Mouse (Mus musculus) lung, embryonic 15.5 days (tissue): ENCODE measurements around the gene Npas4. TPM values are rescaled to one million over a fixed set of nuclear protein-coding genes. Genes with fewer than 3 reads are reported as not detected.
A peak's percentile ranks its signal among the peaks of the same experiment; 100 is the strongest.
"Not testable (repeated sequence)": the region's sequence is repeated elsewhere in the genome, so short reads cannot be mapped to it uniquely, and the experiment has no call there.

ENCODE experiments used
- ATAC-seq: fragments of 200-750 bp; cut with Nextera tagmentation; 2 replicates; pipeline ENCODE4 v1.8.0; 2017; ENCODE audit warnings: moderate number of reproducible peaks, borderline replicate concordance; ENCODE audit not compliant: low FRiP score, low TSS enrichment; ENCODE audit errors: extremely low read depth
- H3K27ac ChIP-seq: fragments of 300-500 bp; sonication (generic); 2 replicates; pipeline ENCODE4 v1.5.1; 2015; ENCODE audit warnings: moderate library complexity, mild to moderate bottlenecking, inconsistent platforms
- H3K27me3 ChIP-seq: fragments of 300-500 bp; sonication (generic); 2 replicates; pipeline ENCODE4 v1.6.1; 2015; ENCODE audit warnings: inconsistent platforms
- H3K36me3 ChIP-seq: fragments of 300-500 bp; sonication (generic); 2 replicates; pipeline ENCODE4 v1.6.1; 2015; ENCODE audit warnings: inconsistent platforms
- H3K4me1 ChIP-seq: fragments of 300-500 bp; sonication (generic); 2 replicates; pipeline ENCODE4 v1.6.1; 2015; ENCODE audit warnings: inconsistent platforms
- H3K4me2 ChIP-seq: fragments of 300-500 bp; sonication (generic); 2 replicates; pipeline ENCODE4 v1.6.1; 2015; ENCODE audit warnings: inconsistent platforms, mild to moderate bottlenecking, moderate library complexity
- H3K4me3 ChIP-seq: fragments of 300-500 bp; sonication (generic); 2 replicates; pipeline ENCODE4 v1.5.1; 2015; ENCODE audit warnings: mild to moderate bottlenecking, inconsistent platforms
- H3K9ac ChIP-seq: fragments of 300-500 bp; sonication (generic); 2 replicates; pipeline ENCODE4 v1.6.1; 2015; ENCODE audit warnings: inconsistent platforms
- H3K9me3 ChIP-seq: fragments of 300-500 bp; sonication (generic); 2 replicates; pipeline ENCODE4 v1.6.1; 2016; ENCODE audit warnings: inconsistent platforms
- WGBS: fragments of 180-500 bp; shearing (Covaris S2); methylation state at CpG from one replicate; pipeline ENCODE4 v1.1.7; 2015; 5-methylcytosine and 5-hydroxymethylcytosine counted together
- polyA plus RNA-seq: library from polyadenylated mRNA; unstranded; fragments of >200 nt; fragmentation: Nextera tagmentation; extraction: Ambion mirVana; gene quantifications from 2 replicates; pipeline ENCODE4 v1.2.1, GENCODE M21; 2015

The Npas4 gene
- polyA plus RNA-seq, 1 experiment from 2014 or later, result 0.06 TPM

DNA sequence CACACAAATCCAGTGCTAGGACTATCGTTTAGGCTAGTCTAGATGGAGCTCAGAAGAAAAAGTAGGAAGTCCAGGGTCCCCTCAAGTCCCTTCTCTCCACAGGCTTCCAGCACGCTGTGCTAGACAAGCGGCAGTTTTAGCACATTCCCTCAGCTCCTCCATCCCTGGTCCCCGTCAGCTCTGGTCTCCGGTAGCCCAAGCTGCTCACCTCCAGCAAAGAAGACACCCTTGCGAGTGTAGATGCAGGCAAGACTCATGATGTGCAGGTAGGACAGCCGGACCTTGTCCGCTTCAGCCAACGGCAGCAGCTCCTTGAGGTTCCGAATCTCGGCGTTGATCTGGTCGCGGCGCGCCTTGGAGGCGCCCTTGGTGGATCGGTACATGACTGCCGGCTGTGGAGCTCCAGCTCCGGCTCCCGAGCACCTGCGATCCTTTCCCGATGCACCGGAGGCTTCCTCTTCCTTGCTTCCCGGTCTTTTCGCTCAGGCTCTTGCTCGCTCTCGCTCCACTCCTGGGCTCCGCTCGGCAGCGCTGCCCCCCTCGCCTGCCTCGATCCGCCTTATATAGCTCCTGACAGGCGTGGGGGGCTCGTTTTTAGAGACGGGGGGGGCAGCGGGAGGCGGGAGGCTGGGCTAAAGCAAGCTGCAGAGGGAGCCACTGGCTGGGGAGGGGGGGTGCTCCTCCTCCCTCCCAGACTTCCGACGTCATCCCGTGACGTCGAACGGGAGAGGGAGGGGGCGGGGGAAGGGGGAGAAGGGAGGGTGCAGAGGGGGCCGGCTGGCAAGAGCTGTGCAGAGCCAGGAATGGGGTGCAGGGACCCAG is 471 bp downstream of the Npas4 start:
- H3K27me3 ChIP-seq, result peaks cover 48% of the 10 kb centered on the region
- no peak for ATAC-seq
- H3K9ac ChIP-seq, result no peak overlapping the region
- H3K9me3 ChIP-seq, result no peaks in the 10 kb centered on the region
- no peak overlapping the region for H3K4me3 ChIP-seq
- no peaks in the 10 kb centered on the region for H3K36me3 ChIP-seq
- 20% methylated on average over 46 of the region's 47 CpGs for WGBS
- H3K4me1 ChIP-seq, result no peaks in the 10 kb centered on the region
- no peak overlapping the region for H3K27ac ChIP-seq
- H3K4me2 ChIP-seq, result no peak overlapping the region

DNA sequence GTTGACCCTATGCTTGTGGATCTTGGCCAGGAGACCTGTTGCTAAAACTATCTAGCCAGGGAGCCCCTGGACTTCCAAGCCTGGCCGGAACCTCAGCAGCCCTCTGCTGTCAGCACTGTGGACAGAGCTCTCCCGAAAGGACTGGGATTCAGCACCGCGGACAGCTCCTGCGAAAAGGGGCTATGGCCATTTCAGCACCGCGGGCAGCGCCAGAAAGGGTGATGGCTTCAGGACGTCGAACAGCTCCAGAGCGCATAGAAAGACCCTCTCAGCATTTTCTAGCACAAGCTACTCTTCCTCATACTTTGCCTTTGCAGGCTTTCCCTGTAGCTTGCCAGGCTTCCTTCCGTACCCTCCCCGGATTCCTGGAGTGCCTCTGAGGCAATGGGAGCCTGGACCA is 1.1 kb downstream of the Npas4 start:
- H3K27ac ChIP-seq, result no peak overlapping the region
- ATAC-seq, result 0 out of 2 replicates have a peak, but pooled peaks have one; percentile 17
- no peak overlapping the region for H3K4me2 ChIP-seq
- H3K4me1 ChIP-seq, result no peaks in the 10 kb centered on the region
- H3K27me3 ChIP-seq, result peaks cover 54% of the 10 kb centered on the region
- 5% methylated on average over 13 of the region's 13 CpGs for WGBS
- H3K9ac ChIP-seq, result no peak overlapping the region
- H3K9me3 ChIP-seq, result no peaks in the 10 kb centered on the region
- no peaks in the 10 kb centered on the region for H3K36me3 ChIP-seq
- no peak overlapping the region for H3K4me3 ChIP-seq

DNA sequence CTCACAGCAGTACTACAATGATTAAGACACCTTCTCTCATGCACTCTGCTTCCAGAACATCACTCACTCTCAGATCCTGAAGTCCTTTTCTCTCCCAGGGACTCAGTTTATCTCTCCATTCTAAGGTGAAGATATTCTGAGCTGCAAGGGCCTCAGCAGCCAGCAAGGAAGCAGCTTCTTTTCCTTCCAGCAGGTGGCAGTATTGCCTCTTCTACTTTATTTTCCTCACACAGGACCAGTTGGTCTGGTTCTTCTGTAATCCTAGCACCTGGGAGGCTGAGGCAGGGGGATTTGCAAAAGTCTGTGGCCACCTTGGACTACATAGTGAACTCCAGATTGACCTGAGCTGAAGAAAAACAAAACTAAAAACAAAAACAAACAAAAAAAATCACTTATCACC is 8.3 kb downstream of the Npas4 start:
- Histone ChIP-seq H3K4me3 (no peak overlapping the region), H3K9me3 (no peaks in the 10 kb centered on the region), H3K4me2 (no peak overlapping the region), H3K27ac (no peak overlapping the region), H3K9ac (no peak overlapping the region), H3K27me3 (peaks cover 32% of the 10 kb centered on the region), H3K4me1 (no peaks in the 10 kb centered on the region), H3K36me3 (no peaks in the 10 kb centered on the region)
- ATAC-seq, result no peak

DNA sequence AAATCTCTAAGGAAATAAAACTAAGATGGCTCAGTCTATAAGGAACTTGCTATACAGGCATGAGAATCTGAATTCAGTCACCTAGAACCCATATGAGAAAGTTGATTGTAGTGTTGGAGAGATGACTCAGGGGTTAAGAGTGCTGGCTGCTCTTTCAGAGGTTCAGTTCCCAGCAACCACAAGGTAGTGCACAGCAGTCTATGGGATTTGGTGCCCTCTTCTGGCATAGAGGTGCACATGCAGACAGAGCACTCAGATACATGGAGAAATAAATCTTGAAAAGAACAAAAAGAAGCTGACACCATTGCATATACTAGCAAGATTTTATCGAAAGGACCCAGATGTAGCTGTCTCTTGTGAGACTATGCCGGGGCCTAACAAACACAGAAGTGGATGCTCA is 21.9 kb downstream of the Npas4 start:
- Histone ChIP-seq H3K9ac (no peak overlapping the region), H3K4me1 (peaks cover under 1% of the 10 kb centered on the region; the same call in 1 of the 2 replicates), H3K9me3 (no peaks in the 10 kb centered on the region), H3K27me3 (no peaks in the 10 kb centered on the region), H3K4me3 (no peak overlapping the region), H3K27ac (no peak overlapping the region), H3K36me3 (peaks cover 22% of the 10 kb centered on the region), H3K4me2 (no peak overlapping the region)
- WGBS, result 93% methylated on average over 2 of the region's 2 CpGs
- no peak for ATAC-seq

DNA sequence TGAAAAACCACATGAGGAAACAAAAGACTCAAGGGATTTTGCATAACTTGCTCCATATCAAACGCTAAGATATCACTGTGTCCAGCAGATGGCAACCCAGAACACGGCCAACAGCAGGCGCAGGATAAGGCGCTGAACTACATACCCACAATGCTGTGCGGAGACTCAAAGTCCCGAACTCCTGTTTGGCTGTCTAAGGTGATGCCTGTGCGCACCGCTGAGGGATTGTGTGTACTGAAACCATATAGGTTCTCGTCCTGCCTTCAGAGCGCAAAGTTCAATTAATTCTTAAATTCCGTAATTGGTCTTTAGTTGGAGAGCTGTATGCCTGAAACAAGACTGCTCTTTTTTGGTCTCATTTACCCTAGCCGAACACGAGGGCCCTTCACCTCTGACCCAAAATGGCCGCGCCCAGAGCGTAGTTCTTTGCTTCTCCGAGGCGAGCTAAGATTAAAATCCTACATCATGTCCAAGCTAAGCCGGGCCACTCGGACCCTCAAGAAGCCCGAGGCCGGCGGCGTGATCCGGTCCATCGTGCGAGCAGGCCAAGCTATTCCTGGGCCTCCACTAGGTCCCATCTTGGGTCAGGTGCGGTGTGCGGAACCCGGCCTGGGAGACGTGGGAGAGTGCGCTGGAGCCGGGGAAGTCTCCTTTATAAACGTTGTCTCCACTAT is 28.1 kb downstream of the Npas4 start, which contains the start of gene Mrpl11:
Gene Mrpl11 (plus strand): TSS at position 220 of the 674 bp plus-strand sequence.
- WGBS, result under 1% methylated on average over 34 of the region's 34 CpGs

DNA sequence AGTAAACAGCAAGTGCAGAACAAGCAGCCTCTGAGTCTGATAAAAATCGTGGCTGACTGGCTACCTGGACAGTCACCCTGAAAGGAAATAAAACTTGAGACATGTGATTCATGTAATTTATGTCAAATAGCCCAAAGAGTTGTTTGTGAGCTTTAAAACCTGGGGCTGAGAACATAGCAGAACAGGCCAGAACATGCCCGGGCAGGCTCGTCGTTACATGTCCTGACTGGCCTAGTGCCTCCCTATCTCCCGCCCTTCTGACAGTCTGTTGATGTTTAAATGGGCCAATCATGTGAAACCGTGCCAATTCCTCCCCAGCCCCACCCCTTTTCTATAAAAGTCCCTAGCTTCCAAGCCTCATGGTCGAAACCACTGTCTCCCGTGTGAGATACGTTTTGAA is 41.5 kb downstream of the Npas4 start:
- not testable (repeated sequence) for H3K9ac ChIP-seq, H3K4me1 ChIP-seq, H3K36me3 ChIP-seq, H3K4me3 ChIP-seq, H3K4me2 ChIP-seq, H3K27me3 ChIP-seq, H3K27ac ChIP-seq, H3K9me3 ChIP-seq, ATAC-seq
- 77% methylated on average over 9 of the region's 9 CpGs for WGBS

More for the DNA sequence above, 28.1 kb downstream of the Npas4 start, which contains the start of gene Mrpl11:
- Histone ChIP-seq H3K36me3 (peaks cover 22% of the 10 kb centered on the region), H3K4me2 (peak within 1 kb of the TSS; percentile 61), H3K9me3 (no peaks in the 10 kb centered on the region), H3K9ac (peak within 1 kb of the TSS; percentile 65), H3K27ac (peak within 1 kb of the TSS; percentile 51), H3K4me1 (peaks cover 6% of the 10 kb centered on the region), H3K4me3 (peak within 1 kb of the TSS; percentile 63), H3K27me3 (no peaks in the 10 kb centered on the region; the same call in 1 of the 2 replicates)
- peak; percentile 97 for ATAC-seq

DNA sequence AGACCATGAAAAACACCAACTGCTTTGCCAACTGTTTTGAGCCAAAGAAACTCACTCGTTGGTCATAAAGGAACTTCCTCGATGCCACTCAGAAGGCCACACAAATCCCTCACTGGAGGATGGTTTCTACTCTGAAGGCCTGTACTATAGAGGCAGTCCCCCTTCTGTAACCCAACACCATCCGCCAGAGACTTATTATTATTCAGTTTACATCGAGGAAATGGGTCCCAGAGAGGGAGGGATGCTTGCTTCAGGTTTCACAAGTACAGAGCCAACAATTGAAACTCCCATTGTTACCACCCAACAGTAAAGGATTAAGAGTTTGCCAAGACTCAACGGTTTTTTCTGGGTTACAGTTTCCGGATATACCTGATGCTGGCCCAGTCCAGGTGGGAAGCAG is 44.6 kb downstream of the Npas4 start:
- Histone ChIP-seq H3K4me1 (peaks cover 9% of the 10 kb centered on the region), H3K27me3 (peaks cover 11% of the 10 kb centered on the region; the same call in 1 of the 2 replicates), H3K27ac (no peak overlapping the region), H3K4me2 (no peak overlapping the region), H3K9me3 (no peaks in the 10 kb centered on the region), H3K36me3 (no peaks in the 10 kb centered on the region), H3K9ac (no peak overlapping the region), H3K4me3 (no peak overlapping the region)
- ATAC-seq, result no peak
- whole genome bisulfite sequencing, result 45% methylated on average over 6 of the region's 6 CpGs

DNA sequence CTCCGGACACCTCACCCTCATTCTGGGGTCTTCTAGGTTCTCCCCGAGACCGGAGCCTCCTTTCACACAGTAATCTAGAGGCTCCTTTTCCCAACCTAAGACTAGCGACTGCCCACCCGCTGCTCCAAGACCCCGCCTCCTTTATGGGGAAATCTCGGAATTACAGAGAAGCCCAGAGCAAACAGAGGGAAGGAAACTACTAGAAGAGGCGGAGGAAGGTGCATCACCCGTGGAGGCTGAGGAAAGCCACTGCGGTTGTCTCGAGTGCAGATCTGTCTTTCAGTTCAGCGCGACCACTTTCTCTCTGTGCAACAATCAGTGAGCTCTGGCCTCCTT is 46.9 kb downstream of the Npas4 start:
- H3K9ac ChIP-seq, result peak overlapping the region; percentile 58; the same call in 1 of the 2 replicates
- peak overlapping the region; percentile 78 for H3K4me3 ChIP-seq
- H3K4me1 ChIP-seq, result peaks cover 9% of the 10 kb centered on the region
- H3K27me3 ChIP-seq, result peaks cover 12% of the 10 kb centered on the region; the same call in 1 of the 2 replicates
- H3K36me3 ChIP-seq, result no peaks in the 10 kb centered on the region
- WGBS, result 5% methylated on average over 13 of the region's 13 CpGs
- H3K4me2 ChIP-seq, result peak overlapping the region; percentile 99
- no peaks in the 10 kb centered on the region for H3K9me3 ChIP-seq
- H3K27ac ChIP-seq, result no peak overlapping the region
- ATAC-seq, result peak; percentile 28; the same call in 1 of the 2 replicates

DNA sequence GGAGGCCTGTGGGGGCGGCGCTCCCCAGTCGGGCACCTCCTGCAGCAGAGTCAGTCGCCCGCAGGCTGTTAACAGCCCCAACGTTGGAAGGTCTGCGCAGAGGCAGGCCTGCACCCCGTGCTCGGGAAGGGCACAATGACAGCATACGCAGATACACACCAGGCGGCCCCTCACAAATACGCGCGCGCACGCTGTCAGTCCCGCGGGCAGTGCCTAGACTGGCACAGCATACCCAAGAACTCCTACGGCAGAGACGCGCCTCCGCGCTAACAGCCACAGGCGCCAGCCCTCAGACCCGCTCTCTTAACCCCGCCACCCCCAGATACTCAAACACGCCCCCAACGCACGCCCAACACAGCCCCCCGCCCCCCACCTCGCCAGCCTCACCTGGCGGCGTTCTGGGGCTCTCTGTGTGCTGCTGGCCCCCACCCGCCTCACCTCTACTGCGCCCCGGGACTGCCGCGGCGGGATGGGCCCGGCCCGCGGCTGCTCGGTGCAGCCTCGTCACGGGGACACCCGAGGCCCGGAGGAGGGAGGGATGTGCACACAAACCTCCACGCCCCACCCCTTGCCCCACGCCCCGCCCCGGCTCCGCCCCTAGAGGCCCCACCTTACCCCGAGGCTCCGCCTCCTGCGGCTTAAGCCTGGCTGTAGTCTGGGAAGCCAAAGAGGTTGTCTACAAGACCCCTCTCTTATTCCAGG is 47.4 kb downstream of the Npas4 start, which contains the start of gene Peli3:
Gene Peli3 (minus strand): TSS at position 577 of the 702 bp plus-strand sequence.
- Histone ChIP-seq H3K36me3 (no peaks in the 10 kb centered on the region), H3K4me2 (peak within 1 kb of the TSS; percentile 99), H3K4me1 (peaks cover 9% of the 10 kb centered on the region), H3K27ac (no peak within 1 kb of the TSS), H3K9me3 (no peaks in the 10 kb centered on the region), H3K9ac (peak within 1 kb of the TSS; percentile 58), H3K4me3 (peak within 1 kb of the TSS; percentile 78), H3K27me3 (peaks cover 12% of the 10 kb centered on the region; the same call in 1 of the 2 replicates)
- peak; percentile 97 for ATAC-seq
- WGBS, result under 1% methylated on average over 55 of the region's 55 CpGs

DNA sequence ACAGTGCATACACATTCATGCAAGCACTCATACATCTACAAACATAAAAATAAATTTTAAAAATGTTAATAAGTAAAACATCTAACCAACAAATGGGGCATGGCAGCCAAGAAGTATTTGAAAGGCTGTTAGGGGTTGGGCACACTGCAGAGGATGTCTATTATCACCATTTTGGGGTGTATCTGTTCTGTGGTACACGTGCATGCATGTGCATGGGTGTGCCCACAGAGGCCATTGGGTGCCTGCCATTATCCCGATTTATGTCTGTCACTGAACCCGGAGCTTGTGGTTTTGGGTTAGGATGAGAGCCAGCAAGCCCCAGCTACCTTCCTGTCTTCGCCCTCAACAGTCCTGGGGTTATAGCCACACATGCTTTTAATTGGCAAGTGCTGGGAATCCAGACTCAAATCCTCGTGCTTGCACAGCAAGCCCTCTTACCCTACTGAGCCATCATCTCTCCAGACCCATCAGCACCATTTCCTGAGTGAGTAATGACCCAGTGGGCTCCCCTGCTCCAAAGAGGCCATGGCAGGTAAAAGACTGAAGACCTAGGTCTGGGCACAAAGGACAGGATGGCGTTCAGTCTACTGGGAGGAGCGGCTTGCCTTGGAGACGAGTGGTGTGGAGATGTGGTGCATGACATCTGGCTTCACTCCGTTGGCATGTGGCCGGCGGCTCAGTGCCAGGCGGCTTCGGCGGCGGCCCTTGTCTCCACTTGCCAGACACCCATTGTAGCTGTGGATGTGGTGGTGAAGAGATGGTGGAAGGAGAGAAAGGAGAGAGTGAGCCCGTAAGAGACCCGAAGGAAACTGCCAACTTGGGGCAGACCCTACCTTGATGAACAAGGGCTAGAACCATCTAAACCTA is 52.4 kb downstream of the Npas4 start:
- Histone ChIP-seq H3K4me3 (no peak overlapping the region), H3K27me3 (peaks cover 11% of the 10 kb centered on the region; the same call in 1 of the 2 replicates), H3K4me1 (peaks cover 5% of the 10 kb centered on the region), H3K9me3 (no peaks in the 10 kb centered on the region), H3K4me2 (no peak overlapping the region), H3K27ac (no peak overlapping the region), H3K9ac (no peak overlapping the region), H3K36me3 (no peaks in the 10 kb centered on the region)
- no peak for ATAC-seq
- WGBS, result 78% methylated on average over 17 of the region's 17 CpGs

DNA sequence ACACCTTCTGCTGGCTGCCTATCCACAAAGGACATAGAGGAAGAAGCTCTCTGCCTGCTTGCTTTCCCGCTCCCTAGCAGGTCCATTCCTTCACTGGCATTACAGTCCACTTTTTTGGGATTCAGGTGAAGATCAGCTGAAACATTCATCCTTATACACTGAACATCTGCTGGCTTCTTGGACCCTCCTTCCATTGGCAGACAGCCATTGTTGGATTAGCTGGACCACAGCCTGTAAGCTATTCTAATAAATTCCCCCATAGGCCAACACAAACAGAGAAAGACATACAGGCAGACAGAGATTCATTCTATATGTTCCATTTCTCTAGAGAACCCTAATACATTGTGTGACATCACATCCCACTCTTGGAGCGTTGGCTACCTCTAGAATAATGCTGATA is 53.2 kb downstream of the Npas4 start:
- no peaks in the 10 kb centered on the region for H3K4me1 ChIP-seq
- no peak overlapping the region for H3K27ac ChIP-seq
- H3K36me3 ChIP-seq, result no peaks in the 10 kb centered on the region
- no peak overlapping the region for H3K4me2 ChIP-seq
- H3K27me3 ChIP-seq, result peaks cover 8% of the 10 kb centered on the region; the same call in 1 of the 2 replicates
- 67% methylated on average over 2 of the region's 2 CpGs for WGBS
- no peak overlapping the region for H3K4me3 ChIP-seq
- no peak for ATAC-seq
- no peak overlapping the region for H3K9ac ChIP-seq
- H3K9me3 ChIP-seq, result no peaks in the 10 kb centered on the region
